Mouse (Mus musculus) hindlimb bud, embryonic 11.5 days (tissue): Measurements from ENCODE around the gene Ndufa12.

Source experiments
- DNase-seq: peaks from one replicate; pipeline ENCODE4 v3.0.0-alpha.2; 2012; ENCODE audit warnings: low read depth, low spot score; ENCODE audit errors: extremely low spot score

The Ndufa12 gene

DNA sequence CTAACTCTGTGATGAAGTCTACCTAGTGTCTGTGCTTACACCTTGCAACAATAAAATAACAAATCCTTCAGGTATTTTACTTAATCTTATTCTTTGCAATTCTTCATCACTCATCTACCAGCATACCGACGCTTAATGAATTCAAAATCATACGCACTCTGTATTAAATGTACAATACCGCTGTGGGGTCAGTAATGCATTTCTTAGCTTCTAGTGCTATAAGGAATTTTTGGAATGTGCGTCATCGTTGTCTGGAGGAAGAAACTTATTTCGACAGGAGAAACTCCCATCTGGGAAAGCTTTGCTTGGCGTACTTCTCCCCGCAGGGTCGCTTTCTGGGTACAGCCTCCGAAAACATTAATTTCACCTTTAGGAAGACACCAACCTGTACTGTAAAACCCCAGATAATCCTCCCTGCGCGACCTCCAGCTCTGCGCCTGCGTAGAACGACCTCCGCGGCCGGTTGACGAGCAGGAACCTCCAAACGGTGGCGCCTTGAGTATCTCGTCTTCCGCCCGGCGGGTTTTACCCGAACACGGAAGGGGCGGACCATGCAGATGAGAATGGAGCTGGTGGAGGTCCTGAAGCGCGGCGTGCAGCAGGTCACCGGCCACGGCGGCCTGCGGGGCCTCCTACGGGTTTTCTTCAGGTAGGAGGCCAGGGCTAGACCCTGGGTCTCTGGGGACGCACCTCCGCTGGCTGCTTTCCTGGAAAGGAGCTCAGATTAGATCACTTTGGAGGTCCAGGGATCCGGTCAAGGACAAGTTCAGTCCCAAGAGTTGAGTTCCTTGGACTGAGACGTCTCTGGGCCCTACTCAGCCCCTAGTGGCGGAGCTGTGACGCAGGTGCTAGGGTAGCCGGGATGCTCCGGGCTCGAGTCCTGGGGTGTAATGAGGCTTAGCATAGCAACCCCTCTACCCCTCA is at the start of gene Ndufa12:
TSS of gene Ndufa12 (plus strand) at position 239 of the 924 bp plus-strand sequence.
- DNase-seq, result peak; percentile 66

GRCm38 (mm10) chr10:94151488-94151887 is 47.0 kb upstream of the Ndufa12 start:
- DNase-seq, result no peak

- DNase-seq, result no peak
Measured at GRCm38 (mm10) chr10:94153841-94154240, 44.7 kb upstream of the Ndufa12 start.

GRCm38 (mm10) chr10:94158962-94159361 is 39.6 kb upstream of the Ndufa12 start:
- no peak for DNase-seq

GRCm38 (mm10) chr10:94159406-94159805 is 39.1 kb upstream of the Ndufa12 start:
- DNase-seq, result no peak

- no peak for DNase-seq
Measured at GRCm38 (mm10) chr10:94161051-94161765, 37.3 kb upstream of the Ndufa12 start.

- DNase-seq, result no peak
Measured at GRCm38 (mm10) chr10:94162031-94162430, 36.5 kb upstream of the Ndufa12 start.

- no peak for DNase-seq
Measured at GRCm38 (mm10) chr10:94164104-94164845, 34.2 kb upstream of the Ndufa12 start.

DNA sequence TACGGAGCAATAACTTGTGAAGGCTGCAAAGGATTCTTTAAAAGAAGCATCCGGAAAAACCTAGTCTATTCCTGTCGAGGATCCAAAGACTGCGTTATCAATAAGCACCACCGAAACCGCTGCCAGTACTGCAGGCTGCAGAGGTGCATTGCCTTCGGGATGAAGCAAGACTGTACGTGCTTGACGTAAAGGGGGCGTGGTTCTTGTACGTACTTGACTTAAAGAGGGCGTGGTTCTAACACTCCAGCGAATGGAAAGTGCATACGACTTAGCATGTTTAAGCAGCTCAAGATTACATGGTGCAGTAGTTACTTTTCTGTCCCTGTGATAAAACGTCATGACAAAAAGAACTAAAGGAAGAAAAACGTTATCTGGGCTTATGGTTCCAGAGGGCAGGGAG is 33.1 kb upstream of the Ndufa12 start:
- DNase-seq, result no peak

DNA sequence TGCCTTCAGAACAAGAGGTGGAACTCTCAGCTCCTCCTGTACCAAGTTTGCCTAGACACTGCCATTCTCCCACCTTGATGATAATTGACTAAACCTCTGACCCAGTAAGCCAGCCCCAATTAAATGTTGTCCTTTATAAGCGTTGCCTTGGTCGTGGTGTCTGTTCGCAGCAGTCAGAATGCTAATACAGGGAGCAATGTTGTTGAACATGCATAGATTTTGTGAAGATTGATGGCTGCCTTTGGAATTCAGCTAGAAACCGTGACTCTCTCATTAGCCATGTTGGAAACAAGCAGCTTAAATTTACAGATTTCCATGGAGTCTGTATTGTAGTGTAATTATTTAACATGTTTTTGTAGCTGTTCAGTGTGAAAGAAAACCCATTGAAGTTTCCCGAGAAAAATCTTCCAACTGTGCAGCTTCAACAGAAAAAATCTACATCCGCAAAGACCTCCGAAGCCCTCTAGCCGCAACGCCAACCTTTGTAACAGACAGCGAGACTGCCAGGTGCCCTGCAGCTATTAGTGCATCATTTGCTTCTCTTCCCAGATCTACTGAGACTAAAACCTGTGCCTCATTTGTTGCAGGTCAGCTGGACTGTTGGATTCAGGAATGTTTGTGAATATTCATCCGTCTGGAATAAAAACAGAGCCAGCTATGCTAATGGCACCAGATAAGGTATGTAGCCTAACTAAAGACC is 31.3 kb upstream of the Ndufa12 start:
- DNase-seq, result no peak

DNA sequence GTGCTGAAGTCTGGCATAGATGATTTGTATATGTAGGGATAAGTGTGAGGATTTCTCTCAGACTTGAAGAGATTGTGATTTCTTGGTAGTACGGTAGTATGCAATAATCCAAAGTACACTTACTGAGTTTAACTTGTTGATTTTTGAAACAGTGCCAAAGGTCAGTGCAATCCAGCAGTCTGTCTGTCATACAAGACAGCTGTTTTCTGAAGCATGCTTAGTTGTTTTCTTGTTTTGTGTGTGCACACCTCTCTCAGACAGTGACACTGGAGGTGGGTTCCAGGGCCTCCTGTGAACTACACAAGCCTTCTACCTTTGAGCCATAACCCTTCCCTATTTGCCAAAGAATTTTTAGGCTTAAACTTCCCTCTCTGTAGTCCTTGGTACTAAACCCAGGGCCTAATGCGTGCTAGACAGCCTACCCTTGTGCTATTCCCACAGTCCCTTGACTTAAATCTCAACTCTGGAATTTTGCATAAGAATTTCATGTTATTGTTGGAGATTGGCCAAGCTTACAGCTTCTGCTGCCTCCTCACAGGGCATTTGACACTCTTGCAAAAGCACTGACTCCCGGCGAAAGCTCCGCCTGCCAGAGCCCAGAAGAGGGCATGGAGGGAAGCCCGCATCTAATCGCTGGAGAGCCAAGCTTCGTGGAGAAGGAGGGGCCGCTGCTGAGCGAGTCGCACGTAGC is 26.9 kb upstream of the Ndufa12 start:
- no peak for DNase-seq

DNA sequence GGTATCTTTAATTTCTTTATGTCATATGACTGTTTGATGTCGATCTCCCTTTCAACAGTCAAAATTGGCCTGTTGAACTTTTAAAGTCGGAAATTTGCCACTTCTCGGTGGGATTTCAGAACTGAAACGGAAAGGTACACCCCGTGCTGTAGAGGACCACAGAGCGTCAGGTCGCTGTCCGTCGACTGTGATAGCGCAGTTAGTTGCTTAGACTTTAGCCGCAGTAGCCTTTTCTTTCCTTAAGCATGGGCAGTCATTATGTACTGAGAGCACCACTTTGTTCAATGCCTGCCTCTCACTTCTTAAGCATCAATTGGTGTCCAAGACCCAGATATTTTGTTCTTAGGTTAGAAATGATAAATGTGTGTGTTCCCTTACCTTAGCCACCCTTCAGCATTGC is 26.4 kb upstream of the Ndufa12 start:
- no peak for DNase-seq

GRCm38 (mm10) chr10:94172706-94173105 is 25.8 kb upstream of the Ndufa12 start:
- DNase-seq, result no peak

DNA sequence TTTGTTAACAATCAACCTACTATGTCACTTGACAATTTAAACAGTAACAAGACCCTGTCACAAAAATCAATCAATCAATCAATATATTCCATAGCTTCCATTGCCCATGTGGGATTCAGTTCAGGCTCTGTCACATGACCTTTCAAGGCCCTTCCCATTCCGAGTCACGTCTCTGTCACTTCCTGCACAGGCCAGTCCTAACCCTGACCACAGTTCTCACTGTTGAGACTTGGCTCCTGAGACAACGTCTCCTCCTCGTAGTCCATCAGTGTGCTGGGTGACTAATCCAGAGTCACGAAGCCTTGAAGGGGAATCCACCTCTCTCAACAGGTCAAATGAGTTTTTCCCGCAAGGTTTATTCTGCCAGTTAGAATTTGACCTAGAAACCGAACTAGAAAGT is 23.9 kb upstream of the Ndufa12 start:
- no peak for DNase-seq

- DNase-seq, result no peak
Measured at GRCm38 (mm10) chr10:94183199-94183598, 15.3 kb upstream of the Ndufa12 start.

GRCm38 (mm10) chr10:94204973-94205372 is 6.5 kb downstream of the Ndufa12 start:
- DNase-seq, result no peak

- no peak for DNase-seq
Measured at GRCm38 (mm10) chr10:94210718-94211618, 12.4 kb downstream of the Ndufa12 start.

- DNase-seq, result no peak
Measured at GRCm38 (mm10) chr10:94211725-94212124, 13.2 kb downstream of the Ndufa12 start.
